Mouse (Mus musculus) adrenal gland, postnatal 25 days (tissue): ENCODE data around the gene Abr. TPM values are rescaled to one million over a fixed set of nuclear protein-coding genes. Genes with fewer than 3 reads are reported as not detected.

Experiments used
- DNase-seq: peaks from one replicate; pipeline ENCODE4 v3.0.0; 2021; ENCODE audit warnings: mixed read lengths
- total RNA-seq: library from RNA; stranded (reverse); gene quantifications from 2 replicates; pipeline ENCODE4 v1.2.3, GENCODE M21; 2021

The Abr gene
- total RNA-seq, 1 experiment from 2014 or later: 55.3 TPM

- no peak for DNase-seq
Observed at GRCm38 (mm10) chr11:76456897-76457296, 165.2 kb downstream of the Abr start.

GRCm38 (mm10) chr11:76456233-76456632, 165.9 kb downstream of the Abr start:
- peak; percentile 84 for DNase-seq

- peak; percentile 77 for DNase-seq
Observed at GRCm38 (mm10) chr11:76454492-76454891, 167.6 kb downstream of the Abr start.

- no peak for DNase-seq
Observed at GRCm38 (mm10) chr11:76450202-76450561, 171.9 kb downstream of the Abr start.

GRCm38 (mm10) chr11:76449520-76450201, 172.5 kb downstream of the Abr start:
- peak; percentile 60 for DNase-seq

- no peak for DNase-seq
Observed at GRCm38 (mm10) chr11:76446251-76446650, 175.9 kb downstream of the Abr start.

GRCm38 (mm10) chr11:76445459-76445858, 176.7 kb downstream of the Abr start:
- DNase-seq: no peak

- no peak for DNase-seq
Observed at GRCm38 (mm10) chr11:76439666-76440065, 182.4 kb downstream of the Abr start.

- DNase-seq: peak; percentile 54
Observed at GRCm38 (mm10) chr11:76436864-76437437, 185.2 kb downstream of the Abr start.

- no peak for DNase-seq
Observed at GRCm38 (mm10) chr11:76436009-76436408, 186.1 kb downstream of the Abr start.

- DNase-seq: no peak
Observed at GRCm38 (mm10) chr11:76429966-76430631, 192.0 kb downstream of the Abr start.

GRCm38 (mm10) chr11:76429556-76429955, 192.6 kb downstream of the Abr start:
- no peak for DNase-seq

GRCm38 (mm10) chr11:76429046-76429445, 193.1 kb downstream of the Abr start:
- no peak for DNase-seq

GRCm38 (mm10) chr11:76427781-76428180, 194.3 kb downstream of the Abr start:
- DNase-seq: no peak

- DNase-seq: no peak
Observed at GRCm38 (mm10) chr11:76425749-76426148, 196.4 kb downstream of the Abr start.

GRCm38 (mm10) chr11:76420896-76421295, 201.2 kb downstream of the Abr start:
- DNase-seq: no peak

- DNase-seq: no peak
Observed at GRCm38 (mm10) chr11:76419179-76419578, 202.9 kb downstream of the Abr start.

GRCm38 (mm10) chr11:76418423-76418822, 203.7 kb downstream of the Abr start:
- peak; percentile 75 for DNase-seq

- no peak for DNase-seq
Observed at GRCm38 (mm10) chr11:76415985-76416384, 206.1 kb downstream of the Abr start.

- peak; percentile 29 for DNase-seq
Observed at GRCm38 (mm10) chr11:76415001-76415400, 207.1 kb downstream of the Abr start.

GRCm38 (mm10) chr11:76413202-76413601, 208.9 kb downstream of the Abr start:
- DNase-seq: no peak

- peak; percentile 55 for DNase-seq
Observed at GRCm38 (mm10) chr11:76410826-76411225, 211.3 kb downstream of the Abr start.

- DNase-seq: peak; percentile 92
Observed at GRCm38 (mm10) chr11:76406702-76407583, 215.2 kb downstream of the Abr start, which contains the start of gene Timm22. Gene Timm22 (plus strand): TSS chr11:76406952.
